Mouse (Mus musculus) Muller cell, postnatal 12 days (primary cell): Measurements from ENCODE around the gene Tubd1.

Experiments used
- DNase-seq: peaks from one replicate; pipeline ENCODE4 v3.0.0-alpha.2; 2015; ENCODE audit errors: inconsistent ontology term

Tubd1 gene

GRCm38 (mm10) chr11:86599378-86600208 is 54.8 kb downstream of the Tubd1 start:
- no peak for DNase-seq

DNA sequence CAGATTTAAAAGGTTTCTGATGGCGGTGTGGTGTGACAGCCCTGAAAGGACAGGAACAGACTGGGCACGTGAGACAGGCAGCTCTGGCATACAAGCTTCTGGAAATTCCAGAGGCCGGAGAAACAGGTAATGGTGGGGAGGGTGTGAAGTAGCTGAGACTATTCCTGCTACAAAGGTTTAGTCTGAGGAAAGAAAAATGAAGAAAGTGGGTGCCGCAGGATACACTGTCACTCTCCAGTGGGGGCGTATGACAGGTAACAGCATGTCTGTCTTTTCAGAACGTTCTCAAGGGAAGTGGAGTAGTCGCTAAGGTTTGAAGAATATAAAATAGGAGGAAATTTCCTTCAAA is 55.4 kb downstream of the Tubd1 start:
- no peak for DNase-seq

- DNase-seq = no peak
Measured at GRCm38 (mm10) chr11:86602116-86602515, 57.3 kb downstream of the Tubd1 start.

- DNase-seq = no peak
Measured at GRCm38 (mm10) chr11:86603719-86604118, 58.9 kb downstream of the Tubd1 start.

DNA sequence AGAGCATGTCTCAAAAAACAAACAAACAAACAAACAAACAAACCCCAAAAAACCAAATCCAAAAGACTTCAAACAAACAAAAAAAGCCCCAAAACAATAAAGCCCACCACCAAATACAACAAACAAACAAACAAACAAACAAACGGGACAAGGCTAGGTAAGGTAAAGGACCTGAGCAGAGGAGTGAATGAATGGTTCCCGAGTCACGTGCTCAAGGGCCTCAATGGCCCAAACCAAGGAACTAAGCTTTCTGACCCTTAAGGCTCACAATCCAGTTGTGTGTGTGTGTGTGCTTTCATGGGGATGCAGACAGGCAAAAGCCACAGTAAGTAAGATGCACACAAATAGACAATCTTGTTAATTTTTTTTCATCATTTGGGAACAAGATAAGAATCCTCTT is 59.5 kb downstream of the Tubd1 start:
- no peak for DNase-seq

- DNase-seq = no peak
Measured at GRCm38 (mm10) chr11:86604732-86605520, 60.1 kb downstream of the Tubd1 start.

DNA sequence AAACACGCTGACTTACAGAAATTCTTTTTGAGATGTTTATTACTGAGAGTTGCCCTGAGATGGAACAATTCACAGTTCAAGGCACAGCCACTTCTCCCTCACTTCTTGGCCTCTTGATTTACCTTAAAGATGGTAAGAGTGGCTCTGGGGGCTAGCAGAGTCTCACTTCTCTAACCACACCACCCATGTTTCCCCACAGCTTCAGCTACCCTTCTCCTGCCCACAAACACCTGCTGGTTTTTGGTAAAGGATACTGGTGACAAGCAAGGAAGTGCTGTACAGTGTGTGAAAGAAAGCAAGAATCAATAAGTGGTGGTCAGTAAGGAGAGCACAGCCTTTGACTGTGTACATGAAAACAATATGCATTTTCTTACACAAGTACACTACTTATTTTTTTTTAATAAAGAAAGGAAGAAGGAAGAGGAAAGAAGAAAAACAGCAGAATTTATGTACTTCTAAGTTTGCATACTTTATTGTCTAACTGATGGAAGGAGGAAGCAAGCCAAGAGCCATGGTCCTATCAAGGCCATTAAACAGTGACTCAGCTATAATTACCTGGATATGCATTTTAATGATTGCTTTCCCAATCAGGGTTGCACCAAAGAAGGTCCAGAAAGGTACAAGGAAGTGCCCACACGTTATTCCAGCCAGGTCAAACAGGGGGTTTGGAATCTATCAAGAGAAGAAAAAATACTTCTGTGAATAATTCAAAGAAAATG is 62.0 kb downstream of the Tubd1 start:
- no peak for DNase-seq

DNA sequence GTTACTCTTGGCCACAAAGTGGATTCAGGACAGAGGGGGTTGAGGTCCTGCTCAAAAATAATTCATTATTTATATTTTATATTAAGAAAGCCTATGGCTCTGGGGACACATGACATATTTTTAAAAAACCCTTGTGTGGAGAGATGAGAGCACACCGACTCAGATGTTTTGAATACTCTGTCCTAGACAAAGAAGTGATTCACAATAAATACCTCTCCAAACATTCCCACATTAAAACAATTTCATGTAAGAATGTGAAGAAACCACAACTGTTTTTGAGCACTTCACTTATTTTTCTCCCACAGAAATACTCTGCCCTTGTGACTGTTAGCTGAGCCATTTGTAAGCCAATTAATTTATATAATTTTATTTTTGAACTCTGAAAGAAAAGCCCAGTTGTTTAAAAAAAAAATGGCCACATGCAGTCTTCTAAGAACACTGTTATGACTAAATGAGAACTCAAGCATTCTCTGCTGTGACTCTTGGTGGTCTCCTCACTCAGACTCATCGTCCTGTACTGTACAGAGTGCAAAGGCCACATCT is 63.1 kb downstream of the Tubd1 start:
- peak; percentile 92 for DNase-seq

- DNase-seq = no peak
Measured at GRCm38 (mm10) chr11:86610239-86610638, 65.4 kb downstream of the Tubd1 start.

DNA sequence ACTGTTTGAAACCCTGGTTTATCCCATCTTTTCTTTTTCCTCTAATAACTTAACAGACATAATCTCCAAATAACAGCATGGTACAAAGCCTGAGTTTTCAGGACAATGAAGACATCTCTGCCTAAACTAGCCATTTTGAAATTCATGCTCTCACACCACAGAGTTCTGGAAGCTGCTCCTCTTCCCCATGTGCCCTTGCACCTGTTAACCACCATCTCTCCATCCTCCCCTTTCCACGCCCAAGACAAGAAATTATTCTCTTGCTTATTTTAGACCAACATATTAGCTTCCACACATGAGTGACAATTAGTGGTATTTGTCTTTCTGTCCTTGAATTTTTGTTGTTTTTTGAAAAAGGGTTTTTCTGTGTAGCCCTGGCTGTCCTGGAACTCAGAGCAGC is 67.2 kb downstream of the Tubd1 start:
- no peak for DNase-seq

DNA sequence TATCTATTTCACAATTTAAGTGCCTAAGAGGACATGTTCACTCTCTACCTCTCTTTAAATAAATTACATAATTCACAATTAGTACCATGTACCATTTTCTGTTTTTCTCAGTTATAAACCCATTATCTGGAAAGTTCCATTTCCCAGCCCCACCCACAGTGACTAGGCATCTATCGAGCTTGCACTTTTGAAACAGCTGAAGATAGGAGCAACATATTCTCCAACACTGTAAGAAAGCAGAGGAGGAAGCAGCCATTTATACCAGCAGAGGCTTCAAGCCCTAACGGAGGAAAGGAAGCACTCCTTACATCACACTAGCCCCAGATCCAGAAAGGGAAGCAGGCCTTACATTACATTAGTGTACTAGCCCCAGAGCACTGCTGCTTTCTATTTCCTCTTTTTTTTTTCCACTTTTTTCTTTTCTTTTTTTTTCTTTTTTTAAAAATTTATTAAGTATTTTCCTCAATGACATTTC is 69.3 kb downstream of the Tubd1 start:
- DNase-seq = no peak

DNA sequence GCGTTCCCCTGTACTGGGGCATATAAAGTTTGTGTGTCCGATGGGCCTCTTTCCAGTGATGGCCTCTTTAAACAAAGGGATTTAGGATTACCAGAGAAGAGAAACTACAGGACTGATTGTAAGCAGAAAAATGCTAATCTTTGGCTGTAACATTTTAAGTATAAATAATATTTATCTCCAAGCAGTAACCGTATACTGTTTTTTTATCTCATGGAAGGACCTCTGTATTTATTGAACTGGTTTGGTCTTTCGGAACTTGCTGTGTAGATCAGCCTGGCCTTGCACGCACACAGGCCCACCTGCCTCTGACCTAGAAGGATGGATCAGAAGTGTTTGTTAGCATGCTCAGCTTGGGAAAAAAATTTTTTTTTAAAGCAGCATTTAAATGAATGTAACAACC is 69.8 kb downstream of the Tubd1 start:
- DNase-seq = no peak
